Mouse (Mus musculus) layer of hippocampus, adult 8-10 months (tissue): ENCODE results near the gene Ccdc43. TPM values are rescaled to one million over a fixed set of nuclear protein-coding genes. Genes with fewer than 3 reads are reported as not detected.

Source experiments
- DNase-seq, 2 experiments: peaks; one replicate each; pipeline ENCODE4 v3.0.0; 2022; ENCODE audit warnings: low spot score in 2 of 2
- microRNA-seq, 2 experiments: library from miRNA; unstranded; fragments of <30 nt; microRNA quantifications; one replicate each; pipeline ENCODE4 v1.2.0; 2022
- total RNA-seq, 4 experiments: library from RNA; stranded (reverse); gene quantifications; 2 replicates each; pipeline ENCODE4 v1.2.4; 2022

Gene Ccdc43
- total RNA-seq, 4 experiments from 2014 or later: 29.3 to 32.2 (median 30.1) TPM

DNA sequence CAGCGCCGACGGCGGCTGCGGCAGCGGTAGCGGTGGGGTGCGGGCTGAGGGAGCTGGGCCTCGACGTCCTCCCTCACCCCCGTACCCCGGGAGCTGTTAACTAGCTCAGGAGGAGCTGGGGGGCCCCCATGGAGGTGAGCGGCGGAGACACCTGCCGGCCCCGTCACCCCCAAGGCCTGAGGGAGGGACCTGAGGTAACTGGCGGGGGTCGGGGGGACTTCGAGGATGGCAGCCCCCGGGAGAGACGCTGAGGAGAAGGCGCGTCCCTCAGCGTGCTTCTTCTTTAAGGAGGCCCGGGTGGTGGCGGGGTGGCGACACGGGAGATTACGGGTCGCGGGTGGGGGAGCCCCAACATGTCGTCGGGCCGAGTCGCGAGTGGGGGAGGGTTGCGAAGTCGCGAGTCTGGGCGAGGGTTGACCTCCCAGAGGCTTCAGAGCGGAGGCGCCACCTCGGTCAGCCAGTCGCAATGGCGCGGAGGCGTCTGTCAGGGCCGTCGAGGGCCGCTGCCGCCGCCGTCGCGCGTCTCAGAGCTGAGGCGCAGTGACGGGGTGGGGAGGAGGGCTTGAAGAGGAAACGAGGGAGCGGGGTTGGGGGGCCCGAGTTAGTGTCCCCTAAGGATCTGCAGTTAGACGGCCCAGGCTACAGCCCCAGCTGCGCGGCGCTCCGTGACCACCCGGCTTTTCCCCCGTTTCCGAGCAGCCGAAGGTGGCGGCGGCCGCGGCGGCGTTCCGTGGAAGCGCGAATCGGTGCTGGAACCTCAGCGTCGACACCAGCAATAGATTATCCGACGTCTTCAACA lies 31.7 kb downstream of the Ccdc43 start:
- DNase-seq: no peak

DNA sequence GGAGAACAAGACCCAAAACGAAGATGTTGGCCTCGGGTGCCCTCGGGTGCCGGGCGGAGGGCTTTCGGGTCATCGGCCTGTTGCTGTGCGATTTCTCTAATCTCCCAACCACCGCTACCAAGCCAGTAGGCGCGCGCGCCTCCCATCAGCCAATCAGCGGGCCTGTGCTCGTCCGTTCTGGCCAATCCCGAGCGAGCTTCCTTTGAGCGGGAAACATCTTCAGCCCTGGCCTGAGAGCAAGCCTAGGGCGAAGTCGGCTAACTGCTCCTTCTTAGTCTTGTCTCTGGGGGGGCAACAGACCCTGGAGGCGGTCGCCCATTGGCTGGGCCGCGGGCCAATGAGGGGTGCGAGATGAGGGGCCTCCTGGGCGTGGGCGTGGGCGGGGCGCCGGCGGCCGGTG lies 32.4 kb downstream of the Ccdc43 start:
- no peak for DNase-seq

DNA sequence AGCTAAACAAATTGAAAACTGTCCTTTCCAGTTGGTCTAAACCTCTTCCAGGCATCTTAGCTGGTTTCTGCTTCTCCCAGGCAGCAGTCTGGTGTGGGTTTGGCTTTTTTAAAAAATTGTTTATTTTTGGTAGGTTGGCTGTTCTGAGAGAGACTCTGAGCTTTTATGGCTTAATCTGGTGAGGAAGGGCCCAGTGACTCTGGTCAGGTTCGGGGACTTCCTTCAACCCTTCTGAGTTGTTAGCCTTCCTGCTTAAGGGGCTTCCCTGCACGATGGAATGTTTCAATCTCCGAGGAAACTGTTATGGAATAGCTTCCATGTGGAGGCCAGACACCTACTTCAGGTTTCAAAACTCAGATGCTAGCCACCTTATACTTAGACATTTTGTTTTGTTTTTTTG lies 34.2 kb downstream of the Ccdc43 start, which contains the start of gene Meioc:
Gene Meioc (plus strand): TSS at position 301 of the 400 bp plus-strand sequence.
- no peak for DNase-seq

DNA sequence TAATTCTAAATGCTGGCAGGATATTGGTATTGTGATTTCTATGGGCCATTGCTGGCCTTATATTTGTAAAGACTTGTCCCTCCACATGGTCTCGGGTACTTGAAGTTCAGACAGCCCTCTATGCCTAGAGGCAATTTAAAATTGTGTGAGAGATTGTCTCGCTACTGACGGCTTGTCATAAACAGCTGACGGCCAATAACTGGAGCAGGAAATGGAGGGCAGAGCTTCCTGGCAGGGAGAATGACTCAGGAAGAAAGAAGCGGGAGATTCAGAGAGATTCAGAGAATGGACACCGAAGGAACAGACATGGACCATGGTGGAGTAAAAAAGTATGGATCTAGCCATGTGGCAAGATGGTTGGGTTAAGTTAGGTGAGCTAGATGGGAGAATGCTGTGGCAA lies 40.7 kb downstream of the Ccdc43 start:
- no peak for DNase-seq

DNA sequence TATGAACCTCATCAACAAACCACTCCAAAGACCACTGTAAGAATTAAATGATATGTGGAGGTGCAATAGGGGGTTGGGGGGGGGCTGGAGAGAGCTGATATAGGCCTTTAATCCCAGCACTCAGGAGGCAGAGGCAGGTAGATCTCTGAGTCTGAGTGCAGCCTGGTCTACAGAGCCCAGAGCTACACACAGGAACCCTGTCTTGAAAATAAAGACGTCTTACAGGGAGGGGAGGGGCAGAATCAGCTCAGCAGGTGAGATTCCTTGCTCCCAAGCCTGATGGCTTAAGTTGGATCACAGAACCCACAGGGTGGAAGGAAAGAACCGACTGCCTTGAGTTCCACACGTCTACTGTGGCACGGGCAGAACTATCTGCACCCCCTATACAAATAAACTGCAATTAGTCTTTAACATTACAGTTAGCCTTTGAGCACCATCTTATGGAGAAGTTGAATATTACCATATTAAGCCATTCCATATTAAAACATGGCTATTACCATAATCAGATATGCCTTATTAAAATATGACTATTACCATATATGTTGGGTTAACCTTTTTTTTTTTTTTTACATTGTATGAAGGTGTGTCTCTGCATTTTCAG lies 41.2 kb downstream of the Ccdc43 start:
- no peak for DNase-seq

DNA sequence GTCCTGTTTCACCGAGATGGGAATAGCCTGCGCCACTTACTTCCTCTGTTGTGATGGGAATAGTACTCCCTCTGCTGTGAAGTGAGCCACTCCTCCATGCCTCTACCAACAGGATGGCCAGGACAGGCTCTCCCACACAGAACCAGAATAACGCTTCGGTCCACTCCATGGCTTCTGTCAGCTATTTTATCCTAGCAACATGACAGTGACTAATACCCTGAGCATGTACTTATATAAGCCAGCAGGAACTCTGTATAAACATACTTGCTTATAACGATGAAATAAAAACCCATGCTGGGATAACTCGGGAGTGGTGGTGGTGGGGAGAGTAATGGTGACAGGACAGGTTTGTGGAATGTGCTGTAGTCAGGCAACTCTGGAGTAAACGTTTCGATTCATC lies 41.7 kb downstream of the Ccdc43 start:
- DNase-seq: no peak

DNA sequence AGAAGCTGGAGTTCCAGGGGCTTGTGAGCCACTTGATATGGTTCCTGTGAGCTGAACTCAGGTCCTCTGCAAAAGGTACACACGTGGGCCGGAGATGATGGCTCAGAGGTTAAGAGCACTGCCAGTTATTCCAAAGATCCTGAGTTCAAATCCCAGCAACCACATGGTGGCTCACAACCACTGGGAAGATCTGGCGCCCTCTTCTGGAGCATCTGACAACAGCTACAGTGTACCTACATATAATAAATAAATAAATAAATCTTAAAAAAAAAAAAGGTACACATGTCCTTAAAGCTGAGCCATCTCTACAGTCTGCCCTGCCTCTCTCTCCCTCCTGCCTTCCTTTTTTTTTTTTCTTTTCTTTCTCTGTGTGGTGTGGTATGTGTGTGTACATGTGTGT lies 44.7 kb downstream of the Ccdc43 start:
- no peak for DNase-seq

DNA sequence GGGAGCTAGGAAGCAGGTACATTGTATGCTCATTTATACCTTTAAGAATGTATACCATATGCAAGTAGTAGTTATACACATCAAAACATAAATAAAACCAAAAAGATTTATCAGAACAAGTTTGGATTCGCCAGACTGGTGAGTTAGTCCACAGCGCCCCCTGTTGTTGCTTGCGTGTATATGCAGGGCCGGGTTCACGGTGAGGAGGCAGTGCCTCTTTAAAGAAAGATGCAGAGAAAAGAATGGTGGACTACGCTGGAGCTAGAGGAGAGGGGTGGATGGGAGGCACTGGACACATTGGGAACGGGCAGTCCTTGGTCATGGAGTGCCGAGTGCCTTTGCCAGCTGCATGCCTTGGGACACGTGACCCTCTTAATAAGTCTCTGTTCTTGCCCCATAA lies 46.2 kb downstream of the Ccdc43 start:
- peak; percentile 18 to 61 for DNase-seq

DNA sequence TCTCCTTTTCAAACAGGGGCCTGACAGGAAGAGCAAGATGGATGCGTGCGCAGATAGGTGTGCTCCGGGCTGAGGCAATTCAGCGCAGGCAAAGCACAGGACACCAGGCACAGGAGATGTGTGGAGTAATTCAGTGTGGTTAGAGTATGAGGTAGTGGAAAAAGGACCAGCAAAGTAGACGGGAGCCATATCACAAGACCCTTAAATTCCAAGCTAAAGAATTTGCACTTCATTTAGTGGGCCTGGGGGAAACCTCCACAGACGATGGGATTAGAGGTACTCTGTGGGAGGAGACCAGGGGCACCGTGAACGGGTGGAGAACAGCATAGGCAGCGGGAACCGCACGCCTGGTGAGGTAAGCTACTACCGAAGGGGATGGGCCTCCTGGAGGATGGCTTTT lies 49.7 kb downstream of the Ccdc43 start:
- DNase-seq: no peak

DNA sequence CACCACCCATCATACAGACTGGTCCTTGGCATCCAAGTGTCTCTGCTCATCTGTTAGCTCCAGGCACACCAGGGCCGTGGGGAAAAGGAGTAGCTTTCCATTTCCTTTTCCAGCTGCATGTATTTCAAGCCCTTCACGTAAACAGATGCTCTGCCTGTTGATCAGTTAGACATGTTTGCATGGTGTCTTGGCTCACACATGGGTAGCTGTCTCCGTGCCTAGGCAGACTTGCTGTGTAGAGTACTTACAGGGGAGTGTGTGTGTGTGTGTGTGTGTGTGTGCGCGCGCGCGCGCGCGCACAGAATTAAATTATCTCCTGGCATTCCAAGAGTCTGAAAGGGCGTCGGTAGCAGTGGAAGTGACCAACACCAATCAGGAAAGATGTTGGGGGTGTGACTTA lies 51.4 kb downstream of the Ccdc43 start:
- no peak for DNase-seq

DNA sequence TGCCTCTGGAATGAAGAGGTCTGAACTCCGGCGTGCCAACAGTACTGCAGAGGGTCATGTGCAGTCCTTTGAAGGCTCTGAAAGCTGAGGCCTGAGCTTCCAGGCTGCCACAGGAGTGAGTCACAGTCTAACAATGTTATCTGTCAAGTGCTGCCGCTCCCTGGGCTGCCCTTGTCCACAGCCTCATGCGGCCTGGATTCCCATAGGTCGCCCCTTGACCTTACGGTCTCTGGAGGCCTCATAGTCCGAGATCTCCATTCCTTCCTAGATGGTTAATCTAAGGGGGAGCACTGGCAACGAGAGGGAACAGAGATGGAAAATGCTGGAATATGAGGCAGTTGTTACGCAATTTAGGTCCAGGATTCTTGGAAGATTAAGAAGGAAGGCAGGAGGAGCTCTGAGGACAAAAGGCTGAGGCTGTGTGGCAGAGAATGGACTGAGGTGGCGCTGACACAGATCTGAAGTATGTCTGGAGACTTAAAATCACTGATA lies 53.6 kb downstream of the Ccdc43 start:
- DNase-seq: no peak

DNA sequence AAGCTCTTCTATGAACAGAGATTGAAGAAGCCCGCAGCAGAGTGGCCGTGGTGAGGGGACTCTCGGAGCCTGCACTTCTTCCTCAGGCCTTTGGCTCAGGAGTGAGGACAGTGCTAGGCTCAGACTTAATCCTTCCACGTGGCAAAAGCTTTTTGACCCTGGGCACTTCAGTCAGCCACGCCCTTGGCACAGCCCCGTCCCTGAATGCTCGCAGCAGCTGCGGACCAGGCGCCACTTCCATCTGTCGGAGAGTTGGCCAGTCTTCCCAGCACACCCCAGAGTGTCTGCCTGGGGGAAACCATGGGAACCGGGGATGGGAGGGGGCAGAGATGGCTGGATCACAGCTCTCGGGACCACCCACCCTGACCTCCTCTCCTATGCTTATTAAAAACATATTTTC lies 60.7 kb downstream of the Ccdc43 start:
- DNase-seq: no peak

Small RNA genes within 50 kb of the gene (microRNA-seq; reads per million reads assigned to microRNA genes)
- 0 reads per million in 2 experiments for gene Gm22920

Other genes with a start within 250 kb of the Ccdc43 start
- gene Itga2b, start 227.7 kb downstream of the Ccdc43 start, total RNA-seq: 1 to 10 TPM; 1.1 to 3.2 (median 2.7) TPM
- gene Gpatch8, start 141.4 kb downstream of the Ccdc43 start, total RNA-seq: 10 to 100 TPM; 49.2 to 66.6 (median 52.9) TPM
- gene Gm11627, start 118.3 kb downstream of the Ccdc43 start, total RNA-seq: 1 to 10 TPM in 3 of 4 experiments, under 1 TPM in 1; 0.93 to 2.8 (median 1.6) TPM
- 1 to 10 TPM; 5.9 to 7.3 (median 6.1) TPM for gene Fzd2, start 93.4 kb downstream of the Ccdc43 start, total RNA-seq
- not detected for gene Meioc, start 34.1 kb downstream of the Ccdc43 start, total RNA-seq
- 100 to 1,000 TPM; 168 to 220 (median 192) TPM for gene Adam11, start 63.7 kb upstream of the Ccdc43 start, total RNA-seq
- gene Gjc1, start 121.9 kb upstream of the Ccdc43 start, total RNA-seq: 1 to 10 TPM; 4.0 to 4.7 (median 4.1) TPM
- gene Higd1b, start 138.1 kb upstream of the Ccdc43 start, total RNA-seq: 1 to 10 TPM; 5.1 to 7.3 (median 6.2) TPM
- gene Eftud2, start 183.2 kb upstream of the Ccdc43 start, total RNA-seq: 100 to 1,000 TPM; 123 to 142 (median 133) TPM
- gene Ccdc103, start 183.4 kb upstream of the Ccdc43 start, total RNA-seq: 1 to 10 TPM; 1.5 to 3.2 (median 1.9) TPM
- under 1 TPM in 1 of 4 experiments, not detected in 3; 0.33 TPM for gene Fam187a, start 187.4 kb upstream of the Ccdc43 start, total RNA-seq
- 1,000 to 10,000 TPM in 2 of 4 experiments, 100 to 1,000 TPM in 2; 331 to 2,605 (median 1,138) TPM for gene Gfap, start 203.1 kb upstream of the Ccdc43 start, total RNA-seq
- under 1 TPM in 3 of 4 experiments, not detected in 1; 0.14 to 0.29 (median 0.23) TPM for gene Kif18b, start 227.3 kb upstream of the Ccdc43 start, total RNA-seq
- gene C1ql1, start 248.9 kb upstream of the Ccdc43 start, total RNA-seq: 10 to 100 TPM; 13.9 to 19.7 (median 16.6) TPM